ENCODE assay signal across 17 mouse cellular contexts in genomic region chr6:146705631-146706030, GRCm38 (mm10).
"Had no signal": no experiment of that assay in that cellular context is flagged by ENCODE, and none has a peak within 500 bp of the region (broad histone marks: within the 10 kb centered on the region; RNA-seq: fewer than 3 reads in every experiment).

No protein-coding gene starts in this region.

- H3K27me3 ChIP-seq: midbrain, embryonic 12.5 days; neural tube, embryonic 13.5 days; neural tube, embryonic 15.5 days; stomach, embryonic 15.5 days had no signal

- ATAC-seq: midbrain, embryonic 16.5 days had no signal

- H3K36me3 ChIP-seq: midbrain, embryonic 10.5 days; midbrain, embryonic 12.5 days; neural tube, embryonic 13.5 days; neural tube, embryonic 15.5 days; stomach, embryonic 15.5 days had no signal

- H3K27ac ChIP-seq: midbrain, embryonic 10.5 days; midbrain, embryonic 12.5 days; neural tube, embryonic 13.5 days; neural tube, embryonic 15.5 days; stomach, embryonic 15.5 days; stomach, postnatal 0 days had no signal

- H3K9me3 ChIP-seq: neural tube, embryonic 13.5 days; neural tube, embryonic 15.5 days; stomach, embryonic 15.5 days had no signal

- DNase-seq: lung, adult 18-20 months; lung, embryonic 14.5 days; lung, postnatal 10 days; lung, postnatal 4 days; midbrain, embryonic 14.5 days; right cerebral cortex, postnatal 14 days; thymus, adult 2 months; thymus, postnatal 25 days; thymus, postnatal 4 days had no signal

- H3K4me1 ChIP-seq: midbrain, embryonic 10.5 days; midbrain, embryonic 12.5 days; neural tube, embryonic 13.5 days; neural tube, embryonic 15.5 days had no signal

- H3K4me3 ChIP-seq: midbrain, embryonic 10.5 days; midbrain, embryonic 12.5 days; myocyte; neural tube, embryonic 13.5 days; neural tube, embryonic 15.5 days; stomach, embryonic 15.5 days had no signal
